24 mouse cellular contexts compared by ENCODE assay signal in genomic region chr9:48725161-48725560, GRCm38 (mm10).
DNase-seq lines count a peak whose midpoint lies in the region; ATAC-seq and TF ChIP-seq lines count a peak whose summit lies in the region.
"Had no signal": no experiment of that assay in that cellular context is flagged by ENCODE, and none has a peak within 500 bp of the region (broad histone marks: within the 10 kb centered on the region; RNA-seq: fewer than 3 reads in every experiment).

No protein-coding gene starts in this region.

- TF ChIP-seq CTCF in heart, adult 2 months (IDR thresholded peaks at IDR 0.05) = no peak
- no peak for TF ChIP-seq CTCF in layer of hippocampus, adult 2 months (conservative IDR thresholded peaks at IDR 0.05)
- TF ChIP-seq CTCF in lung, postnatal 0 days (IDR thresholded peaks at IDR 0.05) = no peak
- no peak for TF ChIP-seq CTCF in cortical plate, adult 2 months (IDR thresholded peaks at IDR 0.05; ENCODE audit: extremely low read depth, insufficient read depth, low read length)

- no peak for TF ChIP-seq POLR2A in heart, adult 2 months (IDR thresholded peaks at IDR 0.05; ENCODE audit: insufficient read depth, low read depth, low read length)
- TF ChIP-seq POLR2A in cortical plate, adult 2 months (IDR thresholded peaks at IDR 0.05; ENCODE audit: extremely low read depth, insufficient read depth, low read length) = no peak

- ATAC-seq in lung, postnatal 0 days = no peak
- ATAC-seq in kidney, embryonic 16.5 days (ENCODE audit: low FRiP score, low TSS enrichment) = no peak
- ATAC-seq: CD4-positive, CD25-positive, alpha-beta regulatory T cell, adult 4 months; forebrain, embryonic 13.5 days; forebrain, embryonic 16.5 days had no signal

- no peak overlapping the region; the same call in 1 of the 2 replicates for H3K9ac ChIP-seq in heart, adult 2 months (ENCODE audit: low read depth, low read length)
- H3K9ac ChIP-seq in lung, postnatal 0 days (replicated peaks; ENCODE audit: low read depth) = no peak overlapping the region
- no peak overlapping the region for H3K9ac ChIP-seq in kidney, embryonic 16.5 days (replicated peaks; ENCODE audit: low read length)
- H3K9ac ChIP-seq: forebrain, embryonic 13.5 days; heart, embryonic 12.5 days; heart, embryonic 15.5 days; hindbrain, embryonic 12.5 days; hindbrain, embryonic 15.5 days had no signal

- H3K4me2 ChIP-seq in lung, postnatal 0 days (replicated peaks; ENCODE audit: low read depth, low read length) = no peak overlapping the region
- no peak overlapping the region for H3K4me2 ChIP-seq in kidney, embryonic 16.5 days (replicated peaks; ENCODE audit: low read depth, low read length)
- H3K4me2 ChIP-seq: forebrain, embryonic 13.5 days; heart, embryonic 12.5 days; heart, embryonic 15.5 days; hindbrain, embryonic 12.5 days; hindbrain, embryonic 15.5 days had no signal

- no peaks in the 10 kb centered on the region for H3K9me3 ChIP-seq in lung, postnatal 0 days (ENCODE audit: low read length)
- H3K9me3 ChIP-seq in kidney, embryonic 16.5 days (ENCODE audit: low read length) = no peaks in the 10 kb centered on the region
- H3K9me3 ChIP-seq: forebrain, embryonic 10.5 days; forebrain, embryonic 13.5 days; heart, embryonic 12.5 days; heart, embryonic 15.5 days; hindbrain, embryonic 12.5 days; hindbrain, embryonic 15.5 days had no signal

- no peak overlapping the region for H3K4me3 ChIP-seq in heart, adult 2 months
- H3K4me3 ChIP-seq in layer of hippocampus, adult 2 months = no peak overlapping the region
- H3K4me3 ChIP-seq in lung, postnatal 0 days (ENCODE audit: low read depth, low read length) = no peak overlapping the region
- H3K4me3 ChIP-seq in cortical plate, adult 2 months (ENCODE audit: insufficient read depth, low read length) = no peak overlapping the region
- H3K4me3 ChIP-seq in kidney, embryonic 16.5 days (ENCODE audit: low read length) = no peak overlapping the region
- H3K4me3 ChIP-seq: forebrain, embryonic 10.5 days; forebrain, embryonic 13.5 days; heart, embryonic 12.5 days; heart, embryonic 15.5 days; hindbrain, embryonic 12.5 days; hindbrain, embryonic 15.5 days had no signal

- H3K79me2 ChIP-seq in heart, adult 2 months (replicated peaks; ENCODE audit: control insufficient read depth, insufficient read depth, low read length) = no peaks in the 10 kb centered on the region; the same call in 1 of the 2 replicates

- H3K27ac ChIP-seq in heart, adult 2 months = peak overlapping the region; percentile 74
- peak overlapping the region; percentile 82 for H3K27ac ChIP-seq in layer of hippocampus, adult 2 months
- H3K27ac ChIP-seq in lung, postnatal 0 days (ENCODE audit: low read length) = peak overlapping the region; percentile 99
- 0 out of 2 replicates have a peak overlapping the region, but pooled peaks have one; percentile 55 for H3K27ac ChIP-seq in cortical plate, adult 2 months (ENCODE audit: insufficient read depth, low read length)
- no peak overlapping the region for H3K27ac ChIP-seq in kidney, embryonic 16.5 days (ENCODE audit: low read length)
- H3K27ac ChIP-seq: forebrain, embryonic 10.5 days; forebrain, embryonic 13.5 days; hindbrain, embryonic 12.5 days; hindbrain, embryonic 15.5 days had no signal

- 88% methylated on average over 6 of the region's 6 CpGs for WGBS in heart, adult 2 months
- 92% methylated on average over 6 of the region's 6 CpGs for WGBS in lung, postnatal 0 days
- 88% methylated on average over 6 of the region's 6 CpGs for WGBS in kidney, embryonic 16.5 days

- H3K36me3 ChIP-seq in heart, adult 2 months (ENCODE audit: control insufficient read depth, insufficient read depth, low read length) = peaks cover 48% of the 10 kb centered on the region
- no peaks in the 10 kb centered on the region for H3K36me3 ChIP-seq in lung, postnatal 0 days (ENCODE audit: insufficient read depth, low read length)
- H3K36me3 ChIP-seq in kidney, embryonic 16.5 days (ENCODE audit: insufficient read depth, low read length) = no peaks in the 10 kb centered on the region
- H3K36me3 ChIP-seq: forebrain, embryonic 10.5 days; heart, embryonic 12.5 days; heart, embryonic 15.5 days; hindbrain, embryonic 12.5 days; hindbrain, embryonic 15.5 days had no signal

- 0 out of 2 replicates have a peak, but pooled peaks have one; percentile 28 for TF ChIP-seq EP300 in heart, adult 2 months (IDR thresholded peaks at IDR 0.05; ENCODE audit: insufficient read depth, low read depth, low read length)
- no peak for TF ChIP-seq EP300 in lung, postnatal 0 days (IDR thresholded peaks at IDR 0.05)

- intact Hi-C loops in heart, adult 2 months (cut with DNase I) = no loop called here
- intact Hi-C loops in heart, postnatal 36 days (cut with DNase I) = no loop called here

- H3K27me3 ChIP-seq in heart, adult 2 months (ENCODE audit: control insufficient read depth, insufficient read depth, low read length) = no peaks in the 10 kb centered on the region
- no peaks in the 10 kb centered on the region for H3K27me3 ChIP-seq in lung, postnatal 0 days (replicated peaks; ENCODE audit: insufficient read depth, low read length)
- H3K27me3 ChIP-seq in kidney, embryonic 16.5 days (ENCODE audit: insufficient read depth, low read length) = peaks cover 16% of the 10 kb centered on the region
- H3K27me3 ChIP-seq: heart, embryonic 12.5 days; heart, embryonic 15.5 days; hindbrain, embryonic 12.5 days; hindbrain, embryonic 15.5 days had no signal

- DNase-seq in heart, adult 2 months = peak in 1 of 2 experiments; percentile 4
- DNase-seq in heart, postnatal 36 days = no peak
- DNase-seq in layer of hippocampus, adult 2 months (ENCODE audit: low spot score in 2 of 2) = no peak
- no peak for DNase-seq in layer of hippocampus, adult 9-10 months (ENCODE audit: low spot score)
- no peak for DNase-seq in lung, postnatal 0 days (ENCODE audit: low spot score)
- no peak for DNase-seq in lung, postnatal 25 days (ENCODE audit: low spot score)
- DNase-seq: adrenal gland, adult 2 months; adrenal gland, postnatal 14 days; cerebellum, adult 11-12 months; cerebellum, adult 8-10 months; cerebellum, postnatal 10 days; cerebellum, postnatal 36 days; gastrocnemius, postnatal 25 days; heart, postnatal 14 days had no signal

- H3K4me1 ChIP-seq in heart, adult 2 months (ENCODE audit: control insufficient read depth, insufficient read depth, low read length) = peaks cover 56% of the 10 kb centered on the region
- H3K4me1 ChIP-seq in lung, postnatal 0 days (ENCODE audit: insufficient read depth, low read depth, low read length) = peaks cover 59% of the 10 kb centered on the region
- peaks cover 30% of the 10 kb centered on the region for H3K4me1 ChIP-seq in cortical plate, adult 2 months (ENCODE audit: control insufficient read depth, insufficient read depth, low read length)
- peaks cover 23% of the 10 kb centered on the region for H3K4me1 ChIP-seq in kidney, embryonic 16.5 days (ENCODE audit: insufficient read depth, low read length)
